Mouse (Mus musculus): Measurements from ENCODE around the gene Srcin1.

GRCm38 (mm10) chr11:97463991-97464390, 112.0 kb downstream of the Srcin1 start:
- TF ChIP-seq CTCF (IDR thresholded peaks at IDR 0.05; ENCODE audit: borderline replicate concordance, control insufficient read depth, extremely low read depth, insufficient read depth, low read length, poor library complexity) (no peak), POLR2A (IDR thresholded peaks at IDR 0.05; ENCODE audit: control insufficient read depth, extremely low read depth, insufficient read depth, low read length, poor library complexity) (no peak)
